Mouse (Mus musculus): ENCODE data around the gene Cbwd1. TPM values are rescaled to one million over a fixed set of nuclear protein-coding genes. Genes with fewer than 3 reads are reported as not detected.

Cbwd1 gene
- polyA plus RNA-seq, 1 experiment from 2014 or later = 17.7 TPM

DNA sequence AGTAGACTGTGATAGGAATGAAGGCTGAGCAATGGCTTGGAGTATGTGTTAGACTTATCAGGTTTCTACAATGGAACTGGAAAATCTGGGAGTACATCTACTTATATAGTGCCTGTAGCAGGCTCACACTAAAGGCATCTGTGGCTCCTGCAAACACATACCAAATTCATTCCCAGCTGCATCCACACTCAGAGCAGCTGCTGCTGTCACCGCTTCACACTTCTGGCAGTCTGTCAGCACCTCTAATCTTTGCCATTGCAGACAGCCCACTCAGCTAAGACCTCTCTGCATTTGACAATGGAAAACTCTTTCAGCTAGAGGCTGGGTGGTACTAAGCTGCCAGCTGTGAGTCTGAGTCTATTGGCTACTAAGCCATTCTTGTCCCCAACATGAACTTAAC, 24.3 kb downstream of the Cbwd1 start:
- Histone ChIP-seq H3K4me1 (ENCODE audit: insufficient read depth, low read length) (no peaks in the 10 kb centered on the region), H3K9ac (replicated peaks; ENCODE audit: low read length) (no peak overlapping the region), H3K9me3 (ENCODE audit: low read length) (no peaks in the 10 kb centered on the region), H3K36me3 (ENCODE audit: insufficient read depth, low read length) (no peaks in the 10 kb centered on the region), H3K27ac (ENCODE audit: low read length) (no peak overlapping the region), H3K4me2 (replicated peaks; ENCODE audit: low read depth, low read length) (no peak overlapping the region), H3K27me3 (ENCODE audit: insufficient read depth, low read length) (no peaks in the 10 kb centered on the region), H3K4me3 (ENCODE audit: low read length) (no peak overlapping the region)
- ATAC-seq (ENCODE audit: low FRiP score, low TSS enrichment) = no peak
- WGBS = 100% methylated on average over 1 of the region's 1 CpGs

- no peaks in the 10 kb centered on the region for H3K9me3 ChIP-seq (ENCODE audit: low read length)
- no peak overlapping the region for H3K27ac ChIP-seq (ENCODE audit: low read length)
- 65% methylated on average over 1 of the region's 1 CpGs for WGBS
- H3K4me1 ChIP-seq (ENCODE audit: insufficient read depth, low read length) = no peaks in the 10 kb centered on the region
- ATAC-seq (ENCODE audit: low FRiP score, low TSS enrichment) = no peak
- H3K27me3 ChIP-seq (ENCODE audit: insufficient read depth, low read length) = no peaks in the 10 kb centered on the region
- H3K36me3 ChIP-seq (ENCODE audit: insufficient read depth, low read length) = no peaks in the 10 kb centered on the region
- H3K4me3 ChIP-seq (ENCODE audit: low read length) = no peak overlapping the region
- no peak overlapping the region for H3K4me2 ChIP-seq (replicated peaks; ENCODE audit: low read depth, low read length)
- H3K9ac ChIP-seq (replicated peaks; ENCODE audit: low read length) = no peak overlapping the region
Measured at GRCm38 (mm10) chr19:24929041-24929440, 32.4 kb downstream of the Cbwd1 start.

GRCm38 (mm10) chr19:24920866-24921265, 40.5 kb downstream of the Cbwd1 start:
- no peak overlapping the region for H3K9ac ChIP-seq (replicated peaks; ENCODE audit: low read length)
- H3K27ac ChIP-seq (ENCODE audit: low read length) = no peak overlapping the region
- H3K36me3 ChIP-seq (ENCODE audit: insufficient read depth, low read length) = peaks cover 12% of the 10 kb centered on the region
- 92% methylated on average over 5 of the region's 5 CpGs for whole genome bisulfite sequencing
- no peaks in the 10 kb centered on the region for H3K27me3 ChIP-seq (ENCODE audit: insufficient read depth, low read length)
- no peak overlapping the region for H3K4me3 ChIP-seq (ENCODE audit: low read length)
- no peaks in the 10 kb centered on the region for H3K4me1 ChIP-seq (ENCODE audit: insufficient read depth, low read length)
- no peaks in the 10 kb centered on the region for H3K9me3 ChIP-seq (ENCODE audit: low read length)
- H3K4me2 ChIP-seq (replicated peaks; ENCODE audit: low read depth, low read length) = no peak overlapping the region
- no peak for ATAC-seq (ENCODE audit: low FRiP score, low TSS enrichment)

GRCm38 (mm10) chr19:24908385-24909155, 52.8 kb downstream of the Cbwd1 start:
- 90% methylated on average over 3 of the region's 3 CpGs for WGBS
- H3K27me3 ChIP-seq (ENCODE audit: insufficient read depth, low read length) = peaks cover 9% of the 10 kb centered on the region
- H3K9me3 ChIP-seq (ENCODE audit: low read length) = no peaks in the 10 kb centered on the region; the same call in 1 of the 2 replicates
- H3K4me2 ChIP-seq (replicated peaks; ENCODE audit: low read depth, low read length) = no peak overlapping the region
- ATAC-seq (ENCODE audit: low FRiP score, low TSS enrichment) = no peak
- H3K27ac ChIP-seq (ENCODE audit: low read length) = no peak overlapping the region
- H3K9ac ChIP-seq (replicated peaks; ENCODE audit: low read length) = no peak overlapping the region
- H3K4me1 ChIP-seq (ENCODE audit: insufficient read depth, low read length) = no peaks in the 10 kb centered on the region
- H3K4me3 ChIP-seq (ENCODE audit: low read length) = no peak overlapping the region
- no peaks in the 10 kb centered on the region for H3K36me3 ChIP-seq (ENCODE audit: insufficient read depth, low read length)

DNA sequence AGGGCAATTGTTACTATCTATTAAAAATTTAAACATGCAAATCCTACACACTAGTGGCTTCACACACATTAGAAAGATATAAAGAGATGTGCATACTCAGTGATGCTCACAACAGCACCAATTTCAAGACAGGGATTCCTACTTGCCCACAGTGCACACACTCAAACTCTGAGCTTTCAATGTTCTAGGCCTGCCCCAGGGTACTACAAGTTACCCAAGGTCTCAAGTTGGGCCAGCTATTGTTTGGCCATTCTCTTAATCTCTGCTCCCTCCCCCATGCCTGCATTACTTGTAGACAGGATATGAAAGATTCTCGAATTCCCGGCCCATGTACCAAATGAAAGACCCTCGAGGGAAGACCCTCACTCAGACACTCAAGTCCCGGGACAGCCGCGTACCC, 53.8 kb downstream of the Cbwd1 start:
- 91% methylated on average over 5 of the region's 6 CpGs for WGBS

DNA sequence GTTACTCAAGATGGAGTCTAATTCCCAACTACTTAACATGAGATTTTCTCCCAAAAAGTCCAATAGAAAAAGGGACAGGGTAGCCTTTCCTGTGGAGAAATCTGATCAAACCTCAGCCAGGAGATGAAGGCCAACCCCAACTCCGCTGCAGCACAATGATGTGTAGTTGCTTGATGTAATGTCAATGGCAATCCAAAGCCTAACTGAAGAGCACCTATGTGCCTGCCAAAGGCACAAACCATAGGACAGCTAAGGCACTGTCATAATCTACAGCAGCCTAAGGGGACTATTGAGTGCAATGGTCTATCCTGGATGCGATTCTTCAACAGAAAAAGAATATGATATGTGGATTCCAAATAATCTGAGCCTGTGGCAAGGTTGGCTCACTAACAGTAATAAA, 58.6 kb downstream of the Cbwd1 start:
- Histone ChIP-seq H3K4me2 (replicated peaks; ENCODE audit: low read depth, low read length) (no peak overlapping the region), H3K9ac (replicated peaks; ENCODE audit: low read length) (no peak overlapping the region), H3K27me3 (ENCODE audit: insufficient read depth, low read length) (peaks cover 62% of the 10 kb centered on the region), H3K27ac (ENCODE audit: low read length) (no peak overlapping the region), H3K4me1 (ENCODE audit: insufficient read depth, low read length) (peaks cover 15% of the 10 kb centered on the region), H3K36me3 (ENCODE audit: insufficient read depth, low read length) (no peaks in the 10 kb centered on the region), H3K9me3 (ENCODE audit: low read length) (no peaks in the 10 kb centered on the region; the same call in 1 of the 2 replicates), H3K4me3 (ENCODE audit: low read length) (no peak overlapping the region)
- ATAC-seq (ENCODE audit: low FRiP score, low TSS enrichment) = no peak
- 54% methylated on average over 2 of the region's 2 CpGs for WGBS

More for the DNA sequence above, 53.8 kb downstream of the Cbwd1 start:
- Histone ChIP-seq H3K36me3 (ENCODE audit: insufficient read depth, low read length) (no peaks in the 10 kb centered on the region), H3K4me1 (ENCODE audit: insufficient read depth, low read length) (no peaks in the 10 kb centered on the region), H3K27me3 (ENCODE audit: insufficient read depth, low read length) (peaks cover 18% of the 10 kb centered on the region), H3K4me3 (ENCODE audit: low read length) (no peak overlapping the region), H3K4me2 (replicated peaks; ENCODE audit: low read depth, low read length) (no peak overlapping the region), H3K9ac (replicated peaks; ENCODE audit: low read length) (no peak overlapping the region), H3K27ac (ENCODE audit: low read length) (no peak overlapping the region), H3K9me3 (ENCODE audit: low read length) (no peaks in the 10 kb centered on the region; the same call in 1 of the 2 replicates)
- no peak for ATAC-seq (ENCODE audit: low FRiP score, low TSS enrichment)

DNA sequence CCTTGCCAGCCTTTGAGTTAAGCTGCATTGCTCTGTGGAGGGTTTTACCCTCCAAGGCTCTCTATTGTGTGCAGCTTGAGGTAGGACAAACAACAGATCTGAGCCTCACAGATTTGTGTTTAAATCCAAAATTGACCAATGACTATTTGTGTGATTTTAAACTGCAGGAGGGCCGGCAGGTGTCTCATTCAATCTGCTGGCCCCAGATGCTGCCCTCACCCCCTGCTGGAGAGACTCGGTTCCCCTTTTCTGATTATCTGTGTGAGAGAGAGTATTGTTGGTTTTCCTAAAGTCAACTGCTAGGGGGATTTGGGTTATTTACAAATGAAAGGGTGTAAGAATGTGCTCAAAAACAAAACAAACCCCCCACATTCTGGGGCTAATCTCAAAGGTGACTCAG, 59.2 kb downstream of the Cbwd1 start:
- ATAC-seq (ENCODE audit: low FRiP score, low TSS enrichment) = no peak
- Histone ChIP-seq H3K27me3 (ENCODE audit: insufficient read depth, low read length) (peaks cover 67% of the 10 kb centered on the region), H3K9ac (replicated peaks; ENCODE audit: low read length) (no peak overlapping the region), H3K9me3 (ENCODE audit: low read length) (no peaks in the 10 kb centered on the region), H3K4me3 (ENCODE audit: low read length) (no peak overlapping the region), H3K36me3 (ENCODE audit: insufficient read depth, low read length) (no peaks in the 10 kb centered on the region), H3K4me2 (replicated peaks; ENCODE audit: low read depth, low read length) (no peak overlapping the region), H3K27ac (ENCODE audit: low read length) (no peak overlapping the region), H3K4me1 (ENCODE audit: insufficient read depth, low read length) (peaks cover 20% of the 10 kb centered on the region)
- 8% methylated on average over 2 of the region's 2 CpGs for WGBS

DNA sequence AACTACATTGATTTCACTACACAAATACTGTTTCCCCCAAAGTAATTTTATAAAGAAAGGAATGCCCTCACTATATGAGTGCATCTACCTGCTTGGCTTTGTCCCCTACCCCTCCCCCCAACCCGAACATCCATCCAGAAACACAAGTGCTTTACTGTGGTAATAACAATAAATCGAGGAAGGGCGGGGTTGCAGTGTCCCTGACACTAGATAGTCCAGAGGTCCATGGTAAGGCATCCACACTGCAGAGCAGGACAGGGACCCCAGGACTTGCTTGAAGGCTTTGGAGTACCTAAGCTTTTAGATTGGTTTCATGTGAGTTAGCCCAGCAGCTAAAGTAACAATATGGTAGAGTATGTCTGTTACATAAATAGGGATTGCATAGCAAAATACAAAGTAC, 59.7 kb downstream of the Cbwd1 start:
- Histone ChIP-seq H3K36me3 (ENCODE audit: insufficient read depth, low read length) (no peaks in the 10 kb centered on the region), H3K4me3 (ENCODE audit: low read length) (no peak overlapping the region), H3K9ac (replicated peaks; ENCODE audit: low read length) (no peak overlapping the region), H3K4me1 (ENCODE audit: insufficient read depth, low read length) (peaks cover 25% of the 10 kb centered on the region), H3K4me2 (replicated peaks; ENCODE audit: low read depth, low read length) (no peak overlapping the region), H3K27me3 (ENCODE audit: insufficient read depth, low read length) (peaks cover 73% of the 10 kb centered on the region), H3K27ac (ENCODE audit: low read length) (no peak overlapping the region), H3K9me3 (ENCODE audit: low read length) (no peaks in the 10 kb centered on the region)
- no peak for ATAC-seq (ENCODE audit: low FRiP score, low TSS enrichment)
- WGBS = 7% methylated on average over 3 of the region's 3 CpGs

GRCm38 (mm10) chr19:24900581-24901220, 60.7 kb downstream of the Cbwd1 start, which contains the start of gene Foxd4:
Gene Foxd4, minus strand, starts transcription at chr19:24901197.
- under 1% methylated on average over 27 of the region's 27 CpGs for WGBS
- no peak within 1 kb of the TSS for H3K9ac ChIP-seq (replicated peaks; ENCODE audit: low read length)
- H3K4me1 ChIP-seq (ENCODE audit: insufficient read depth, low read length) = peaks cover 25% of the 10 kb centered on the region
- peak within 1 kb of the TSS; percentile 66 for H3K4me2 ChIP-seq (replicated peaks; ENCODE audit: low read depth, low read length)
- 0 out of 2 replicates have a peak, but pooled peaks have one; percentile 23 for ATAC-seq (ENCODE audit: low FRiP score, low TSS enrichment)
- no peaks in the 10 kb centered on the region for H3K9me3 ChIP-seq (ENCODE audit: low read length)
- H3K4me3 ChIP-seq (ENCODE audit: low read length) = peak within 1 kb of the TSS; percentile 44
- H3K36me3 ChIP-seq (ENCODE audit: insufficient read depth, low read length) = no peaks in the 10 kb centered on the region
- H3K27me3 ChIP-seq (ENCODE audit: insufficient read depth, low read length) = peaks cover 80% of the 10 kb centered on the region
- H3K27ac ChIP-seq (ENCODE audit: low read length) = no peak within 1 kb of the TSS

Measured in kidney, embryonic 16.5 days (tissue).